Mouse (Mus musculus) adrenal gland, adult 2 months (tissue): ENCODE results near the gene Sv2b. TPM values are rescaled to one million over a fixed set of nuclear protein-coding genes. Genes with fewer than 3 reads are reported as not detected.
"Not testable (repeated sequence)": the region's sequence is repeated elsewhere in the genome, so short reads cannot be mapped to it uniquely, and the experiment has no call there.

Source experiments
- DNase-seq: peaks from one replicate; pipeline ENCODE4 v3.0.0; 2021
- polyA plus RNA-seq: library from polyadenylated mRNA; depleted of rRNA; stranded (reverse); fragments of >200 nt; gene quantifications from 2 replicates; pipeline ENCODE4 v1.2.3, GENCODE M21; 2012
- total RNA-seq, 2 experiments: library from RNA; stranded (reverse); gene quantifications; 2 replicates each; pipeline ENCODE4 v1.2.3; 2021

The Sv2b gene
- total and polyA plus RNA-seq, 3 experiments = 0.02 to 0.21 (median 0.17) TPM

DNA sequence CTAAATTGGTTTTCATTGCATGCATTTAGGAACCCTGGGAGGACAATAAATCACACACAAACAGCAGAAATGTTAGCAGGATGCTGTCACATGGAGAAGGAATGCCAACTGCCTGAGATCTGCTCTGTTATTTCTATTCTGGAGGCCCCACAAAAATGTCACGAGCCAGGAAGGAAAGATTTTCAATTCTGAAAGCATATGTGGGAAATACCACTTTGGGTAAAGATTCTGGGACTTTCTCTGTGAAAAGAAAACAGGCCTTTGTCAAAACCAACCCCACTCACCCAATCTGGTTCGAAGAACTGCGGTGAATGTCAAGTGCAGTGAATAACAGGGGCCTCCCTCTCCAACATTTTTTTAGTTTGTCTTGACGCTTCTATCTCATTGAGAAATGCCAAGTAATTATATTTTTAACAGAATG lies 99.8 kb downstream of the Sv2b start:
- DNase-seq = peak; percentile 33

DNA sequence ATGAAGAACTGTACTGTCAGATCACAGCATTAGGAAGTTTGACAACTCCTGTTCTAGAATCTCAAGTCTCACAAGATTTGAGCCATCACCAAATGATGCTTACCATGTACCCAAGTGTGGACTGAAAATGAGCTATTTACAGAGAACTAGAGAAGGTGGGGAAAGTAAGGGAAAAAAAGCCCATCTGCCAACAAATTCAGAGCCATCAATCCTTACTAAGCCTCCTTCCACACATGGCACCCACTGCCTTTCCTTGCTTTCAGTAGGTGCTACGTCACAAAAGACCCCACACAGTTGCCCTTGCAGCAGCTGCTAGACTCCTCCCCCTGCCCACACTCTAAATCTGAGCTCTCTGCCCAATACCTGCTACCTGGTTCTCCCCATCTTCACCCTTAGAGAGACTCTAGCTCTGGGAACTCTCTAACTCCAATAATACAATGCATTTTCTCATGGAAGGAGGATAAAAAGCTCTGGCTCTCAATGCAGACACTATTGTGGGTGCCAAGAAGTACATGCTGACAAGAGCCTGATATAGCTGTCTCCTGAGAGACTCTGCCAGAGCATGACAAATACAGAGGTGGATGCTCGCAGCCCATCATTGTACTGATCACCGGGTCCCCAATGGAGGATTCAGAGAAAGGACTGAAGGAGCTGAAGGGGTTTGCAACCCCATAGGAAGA lies 101.0 kb downstream of the Sv2b start:
- DNase-seq = no peak

DNA sequence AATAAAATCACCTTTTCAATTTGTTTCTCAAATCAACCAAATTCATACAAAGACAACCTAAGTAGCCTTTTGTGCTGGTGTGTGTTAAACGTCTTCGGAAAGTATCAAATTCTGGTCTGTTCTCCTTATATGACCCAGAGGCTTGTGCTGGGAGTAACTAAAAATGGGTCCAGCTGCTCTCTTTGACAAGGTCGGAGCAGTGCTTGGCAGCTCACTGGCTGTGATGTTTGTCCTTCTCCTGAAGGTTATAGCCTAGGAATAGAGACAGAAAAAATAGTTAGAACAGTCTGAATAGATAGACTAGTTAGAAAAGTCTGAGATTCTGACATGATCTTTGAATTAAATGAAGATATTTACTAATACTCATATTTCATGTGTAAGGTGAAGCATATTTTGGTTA lies 102.4 kb downstream of the Sv2b start:
- peak; percentile 54 for DNase-seq

DNA sequence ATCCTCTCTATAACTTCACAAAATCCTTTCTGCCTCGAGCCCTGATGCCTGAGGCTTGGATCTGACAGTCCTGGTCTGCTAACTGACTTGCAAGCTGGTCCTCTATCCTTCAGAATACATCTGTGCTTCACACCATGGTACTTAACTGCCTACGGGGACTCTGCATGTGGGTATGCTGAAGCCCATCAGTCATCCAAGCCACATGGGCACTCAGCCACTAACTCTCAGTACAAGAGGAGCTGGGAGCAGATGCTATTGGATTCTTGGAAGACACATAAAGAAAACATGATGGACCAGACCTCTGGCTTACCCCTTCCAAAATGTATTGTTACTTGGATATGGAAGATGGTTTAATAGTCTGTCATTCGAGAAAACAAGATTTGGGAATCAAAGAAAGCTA lies 103.7 kb downstream of the Sv2b start:
- DNase-seq = no peak

DNA sequence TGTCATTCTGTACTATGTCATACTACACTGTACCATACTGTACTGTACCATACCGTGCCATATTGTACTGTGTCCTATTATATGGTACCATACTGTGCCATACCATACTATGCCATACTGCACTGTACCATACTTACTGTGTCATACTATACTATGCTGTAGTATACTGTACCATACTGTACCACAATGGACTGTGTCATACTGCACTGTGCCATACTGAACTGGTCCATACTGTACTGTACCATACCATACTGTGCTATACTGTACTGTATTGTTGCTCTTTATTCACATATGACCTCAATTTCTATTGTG lies 114.2 kb downstream of the Sv2b start:
- DNase-seq = not testable (repeated sequence)

DNA sequence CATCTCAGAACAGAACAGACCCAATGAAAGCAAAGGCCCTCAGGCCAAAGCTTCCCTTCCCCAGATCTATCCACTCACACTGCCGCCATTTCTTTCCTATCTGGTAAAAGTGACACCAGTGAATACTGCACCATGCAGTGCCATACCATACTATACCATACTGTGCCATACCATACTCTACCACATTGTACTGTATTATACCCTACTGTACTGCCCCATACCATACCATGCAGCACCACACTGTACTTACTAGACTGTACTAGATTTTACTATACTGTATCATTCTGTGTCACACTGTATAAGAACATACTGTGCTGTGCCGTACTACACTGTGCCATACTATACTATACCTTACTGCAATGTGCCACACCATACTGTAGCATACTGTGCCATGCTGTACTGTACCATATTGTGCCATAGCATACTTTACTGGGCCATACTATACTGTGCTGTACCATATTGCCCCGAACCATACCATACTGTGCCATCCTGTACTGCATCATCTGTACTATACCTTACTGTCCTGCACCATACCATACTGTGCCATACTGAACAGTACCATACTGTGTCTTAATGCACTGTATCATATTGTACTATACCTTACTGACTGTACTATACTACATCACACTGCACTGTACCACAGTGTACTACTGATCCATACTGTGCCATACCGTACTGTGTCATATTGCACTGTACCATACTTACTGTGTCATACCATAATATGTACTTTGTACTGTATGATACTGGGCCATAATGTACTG lies 114.7 kb downstream of the Sv2b start:
- DNase-seq = no peak

DNA sequence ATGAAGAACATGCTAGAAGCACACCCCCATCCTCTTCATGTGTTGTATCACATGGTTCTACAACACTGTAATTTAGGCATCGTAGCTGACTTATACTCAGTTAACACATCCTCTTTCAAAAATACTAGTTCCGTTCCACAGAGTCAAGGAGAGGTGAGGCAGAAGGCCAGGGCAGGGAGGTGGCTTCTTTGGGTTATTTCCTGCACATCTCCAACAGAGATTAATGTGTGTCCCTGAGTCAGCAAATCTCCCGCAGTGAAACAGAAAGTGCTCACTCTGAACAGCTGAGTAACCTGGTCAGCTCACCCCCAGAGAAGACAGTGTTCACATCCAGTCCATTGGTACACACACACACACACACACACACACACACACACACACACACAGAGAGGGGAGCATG lies 118.9 kb downstream of the Sv2b start:
- peak; percentile 39 for DNase-seq

DNA sequence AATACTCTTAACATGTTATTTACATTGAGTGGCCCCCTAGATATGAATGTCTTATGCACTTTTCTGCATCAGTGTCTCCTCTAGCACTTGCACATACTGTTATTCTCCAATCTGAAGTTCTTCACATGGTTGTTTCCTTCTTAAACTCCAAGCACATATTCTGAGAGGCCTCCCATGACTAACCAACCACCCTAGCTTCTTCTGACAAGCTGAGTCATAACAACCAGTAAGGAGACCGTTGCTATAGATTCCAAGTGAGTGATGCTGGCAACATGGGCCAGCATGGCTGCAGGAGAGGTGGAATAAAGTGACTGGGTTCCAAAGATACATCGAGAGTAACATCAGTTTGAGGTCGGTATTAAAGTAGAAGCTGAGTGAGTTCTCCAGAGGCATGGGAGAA lies 134.0 kb downstream of the Sv2b start:
- no peak for DNase-seq

DNA sequence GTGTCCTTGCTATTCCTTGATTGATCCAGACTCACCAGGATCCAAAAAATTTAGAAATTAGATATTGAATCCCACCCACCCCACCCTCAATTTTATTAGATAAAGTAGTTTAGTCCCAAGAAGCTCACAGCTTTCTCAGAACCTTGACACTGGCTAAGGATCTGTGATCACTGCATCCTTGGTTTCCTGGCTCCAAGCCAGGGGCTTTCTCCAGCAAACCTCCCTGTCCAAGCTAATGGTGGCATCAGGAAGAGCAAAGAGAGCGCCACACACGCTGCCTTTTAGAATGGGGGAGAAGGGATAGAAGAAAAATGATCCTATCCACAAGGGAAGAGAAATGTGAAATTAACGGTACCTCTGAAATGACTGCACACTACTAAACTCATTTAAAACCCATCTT lies 141.6 kb downstream of the Sv2b start:
- DNase-seq = no peak

DNA sequence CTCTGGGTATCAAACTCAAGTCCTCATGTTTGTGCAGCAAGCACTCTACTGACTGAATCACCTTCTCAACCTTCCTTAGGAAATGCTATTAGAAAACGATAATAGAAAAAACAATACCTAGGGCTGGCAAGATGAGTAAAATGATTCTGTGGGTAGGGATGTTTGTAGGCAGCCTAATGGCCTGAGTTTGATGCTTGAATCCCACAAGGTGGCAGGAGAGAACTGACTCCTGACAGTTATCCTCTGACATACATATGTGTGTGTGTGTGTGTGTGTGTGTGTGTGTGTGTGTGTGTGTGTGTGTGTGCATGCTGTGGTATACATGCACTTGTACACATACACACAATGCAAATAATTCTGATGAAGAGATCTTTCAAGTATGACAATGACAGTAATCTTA lies 161.9 kb downstream of the Sv2b start:
- DNase-seq = no peak

DNA sequence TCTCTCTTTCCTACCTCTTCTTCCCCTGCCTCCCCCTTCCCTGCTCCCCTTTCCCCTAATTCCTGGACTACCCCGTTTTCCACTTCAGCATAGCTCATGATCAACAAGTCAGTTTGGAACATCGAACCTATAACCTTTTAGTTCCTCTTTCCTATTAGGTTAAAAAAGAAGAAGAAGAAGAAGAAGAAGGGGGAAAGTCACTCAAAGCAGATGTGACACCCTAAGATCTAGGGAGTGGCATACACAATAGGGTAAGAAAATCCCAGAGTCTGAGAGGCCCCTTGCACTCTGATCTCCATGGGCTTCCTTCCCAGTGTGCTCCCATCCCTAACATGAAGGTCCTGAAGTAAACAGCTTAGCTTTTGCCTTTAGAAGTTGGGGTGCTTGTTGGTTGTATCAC lies 166.3 kb downstream of the Sv2b start:
- no peak for DNase-seq

DNA sequence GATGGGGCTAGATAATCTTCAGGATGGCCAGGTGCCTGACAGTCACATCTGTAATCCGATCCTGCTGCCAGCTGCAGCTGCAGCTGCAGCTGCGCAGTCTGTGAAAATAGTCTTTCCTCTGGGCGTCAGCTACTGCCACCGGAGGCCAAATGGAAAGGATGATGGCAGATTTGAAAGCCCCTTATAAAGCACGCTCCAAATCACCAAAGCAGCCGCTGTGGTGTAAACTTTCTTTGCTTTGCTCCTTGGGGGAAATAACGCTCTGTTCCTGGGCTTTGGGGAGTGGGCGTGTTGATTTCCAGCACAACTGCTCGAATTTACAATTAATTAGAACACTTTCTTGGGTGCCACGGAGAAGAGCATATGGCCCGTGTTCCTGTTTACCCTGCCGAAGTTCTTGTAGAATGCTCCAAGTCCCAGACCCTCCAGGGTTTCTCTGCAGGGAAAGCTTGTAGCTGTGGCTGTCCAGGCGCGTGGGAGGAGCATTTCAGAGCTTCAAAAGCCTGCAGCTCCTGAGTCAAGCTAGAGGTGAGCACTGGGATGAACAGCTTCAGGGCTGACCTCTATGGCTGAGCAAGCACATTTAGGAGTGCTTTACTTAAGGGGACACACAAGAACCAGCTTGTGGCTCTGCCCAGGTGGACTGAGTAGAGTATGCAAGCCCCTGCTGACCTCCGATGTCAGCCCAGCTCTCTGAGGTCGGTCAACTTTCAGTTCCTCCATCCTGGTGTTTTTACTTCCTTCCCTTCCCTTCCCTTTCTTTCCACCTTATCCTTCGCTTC lies 167.0 kb downstream of the Sv2b start:
- no peak for DNase-seq

DNA sequence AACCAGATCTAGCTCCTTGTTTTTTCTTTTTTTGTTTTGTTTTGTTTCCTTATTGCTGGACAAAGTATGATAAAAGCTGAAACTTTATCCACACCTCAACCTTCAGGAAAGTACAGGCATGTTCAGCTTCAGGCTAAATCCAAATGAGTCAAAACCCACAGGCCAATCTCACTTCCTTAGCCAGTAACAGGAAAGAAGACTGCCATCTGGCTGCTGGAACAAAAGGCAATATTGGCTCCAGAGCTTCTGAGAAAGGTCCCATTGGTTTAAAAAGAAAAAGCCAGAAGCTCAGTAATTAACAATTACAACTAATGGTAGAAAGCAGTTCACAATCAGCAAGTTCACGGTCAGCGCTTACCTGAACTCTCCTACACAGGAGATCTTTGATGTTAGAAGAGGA lies 169.8 kb downstream of the Sv2b start:
- DNase-seq = no peak

DNA sequence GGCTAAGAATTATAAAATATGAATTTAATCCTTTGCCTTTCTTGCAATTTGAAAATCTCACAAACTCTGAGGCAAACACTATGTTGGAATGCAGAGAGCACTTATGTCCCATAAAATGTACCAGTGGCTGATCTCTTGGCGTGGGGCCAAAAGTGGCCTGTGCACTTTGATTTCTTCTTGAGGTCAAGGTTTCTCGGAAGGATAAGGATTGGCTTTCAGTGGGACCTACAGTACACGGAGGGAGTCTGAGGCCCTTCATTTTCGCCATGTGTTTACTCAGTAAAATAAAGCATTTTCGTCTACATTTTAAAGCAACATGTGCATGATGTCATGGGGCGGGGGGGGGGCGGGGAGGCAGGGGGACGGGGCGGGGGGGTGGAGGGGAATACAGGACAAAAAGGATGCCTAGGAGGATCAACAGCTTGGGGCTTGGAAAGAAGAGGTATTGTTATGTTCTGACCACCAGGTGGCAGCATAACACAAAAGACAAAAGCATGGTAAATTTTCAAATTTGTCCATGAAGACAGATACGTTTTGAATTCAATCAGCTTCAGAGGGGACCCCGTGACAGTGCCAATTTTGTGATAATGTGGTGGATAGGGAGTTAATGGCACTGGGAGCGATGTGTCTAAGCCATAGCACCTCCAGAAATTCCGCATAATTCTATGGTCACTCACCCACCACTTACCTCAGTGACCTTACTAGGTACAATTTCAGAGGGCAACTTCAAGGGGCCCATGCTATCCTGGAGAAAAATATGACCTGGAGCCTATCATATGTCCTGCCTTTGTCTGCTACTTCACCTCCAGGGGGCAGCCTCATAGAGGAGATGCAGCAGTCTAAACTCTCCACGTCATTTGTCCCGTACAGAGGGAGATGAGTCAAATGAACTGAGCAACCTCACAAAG lies 174.1 kb downstream of the Sv2b start:
- DNase-seq = peak; percentile 39

DNA sequence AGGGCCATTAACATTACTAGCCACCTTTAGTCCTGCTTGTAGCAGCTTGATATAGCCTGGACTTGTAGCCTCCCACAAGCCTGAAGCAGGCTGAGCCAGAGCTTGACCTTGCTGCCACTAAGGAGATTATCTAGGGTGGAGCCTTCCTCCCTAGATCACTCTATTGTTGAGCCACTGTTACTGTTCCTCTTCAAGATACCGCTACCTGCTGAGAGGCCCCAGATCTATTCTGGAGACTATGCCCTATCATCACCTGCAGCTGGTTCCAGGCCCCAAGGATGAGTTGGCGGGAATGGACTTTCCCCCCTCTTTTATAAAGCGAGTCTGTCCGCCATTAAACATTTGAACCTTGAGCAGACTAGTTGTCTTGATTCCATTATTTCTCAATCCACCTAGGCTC lies 181.0 kb downstream of the Sv2b start:
- DNase-seq = no peak

DNA sequence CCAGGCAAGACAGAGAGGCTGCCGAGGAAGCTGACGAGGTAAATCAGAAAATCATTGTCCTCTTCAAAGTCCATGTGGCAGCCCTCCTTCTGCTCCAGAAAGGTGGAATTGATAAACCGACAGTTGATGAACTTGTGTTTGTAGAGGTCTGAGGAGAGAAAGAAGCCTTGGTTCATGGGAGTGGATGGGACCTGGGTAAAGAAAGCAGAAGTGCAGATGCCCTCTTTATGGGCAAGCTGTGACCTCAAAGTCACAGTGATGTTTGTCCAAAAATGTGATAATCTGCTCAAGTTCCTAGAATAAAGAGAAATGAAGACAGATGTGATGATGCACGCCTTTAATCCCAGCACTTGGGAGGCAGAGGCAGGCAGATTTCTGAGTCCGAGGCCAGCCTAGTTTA lies 185.0 kb downstream of the Sv2b start:
- DNase-seq = no peak

DNA sequence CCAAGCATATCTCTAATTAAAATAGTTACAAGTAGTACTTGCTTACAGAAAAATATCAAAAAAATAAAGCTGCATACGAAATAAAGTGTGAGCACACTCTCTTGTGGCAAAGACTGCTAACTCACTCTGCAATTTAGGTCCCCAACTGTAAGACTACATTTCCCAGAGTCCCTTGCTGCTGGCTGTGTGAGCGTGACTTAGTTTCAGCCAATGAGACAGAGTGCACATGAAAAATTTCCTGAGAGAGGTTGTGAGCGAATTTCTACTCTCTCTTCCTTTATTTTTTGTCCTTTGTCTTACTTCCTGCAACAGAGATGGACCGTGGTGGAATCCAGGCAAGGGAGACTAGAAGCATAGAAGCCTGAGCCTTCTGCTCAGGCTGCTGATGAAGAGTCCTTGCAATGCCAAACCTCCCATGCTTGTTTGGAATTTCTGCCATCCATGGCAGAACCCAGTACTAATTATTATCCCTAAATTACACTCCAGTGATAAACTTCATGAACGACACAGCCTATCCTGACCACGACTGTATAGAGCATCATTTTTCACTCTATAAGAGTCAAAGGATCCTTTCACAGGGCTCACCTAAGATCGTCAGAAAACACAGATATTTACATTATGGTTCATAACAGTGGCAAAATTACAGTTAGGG lies 190.9 kb downstream of the Sv2b start:
- peak; percentile 41 for DNase-seq

DNA sequence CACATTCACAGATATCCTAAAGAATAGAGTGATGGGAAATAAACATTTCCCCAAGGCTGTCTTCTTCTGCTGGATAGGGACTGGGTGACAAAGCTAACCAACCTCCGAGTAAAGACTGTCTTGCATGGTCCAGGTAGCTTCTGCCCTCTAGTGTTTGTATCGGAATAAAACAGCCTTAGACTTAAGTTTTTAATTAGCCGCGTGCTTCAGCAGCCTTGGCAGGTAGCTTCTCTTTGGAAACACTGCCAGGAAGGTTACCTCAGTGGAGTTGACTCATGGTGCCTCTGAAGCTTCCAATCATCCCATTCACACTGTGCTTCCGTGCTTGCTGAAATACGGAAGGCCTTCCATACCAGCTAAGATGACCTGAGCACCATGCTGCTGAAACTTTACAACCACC lies 198.4 kb downstream of the Sv2b start:
- DNase-seq = peak; percentile 31

DNA sequence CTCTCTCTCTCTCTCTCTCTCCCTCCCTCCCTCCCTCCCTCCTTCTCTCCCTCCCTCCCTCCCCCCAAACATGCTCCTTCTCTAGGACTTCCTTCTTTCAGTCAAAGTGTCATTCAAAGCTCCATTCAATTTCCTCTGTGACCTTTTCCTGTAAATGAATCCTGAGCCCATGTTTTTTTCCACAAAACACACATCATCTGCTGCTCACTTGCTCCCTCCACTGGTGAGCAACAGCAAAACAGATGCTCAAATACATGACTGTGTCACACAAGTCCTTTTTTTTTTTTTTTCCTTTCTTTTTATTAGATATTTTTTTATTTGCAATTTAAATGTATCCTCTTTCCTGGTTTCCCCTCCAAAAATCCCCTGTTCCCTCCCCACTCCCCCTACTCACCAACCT lies 201.6 kb downstream of the Sv2b start:
- DNase-seq = peak; percentile 43

DNA sequence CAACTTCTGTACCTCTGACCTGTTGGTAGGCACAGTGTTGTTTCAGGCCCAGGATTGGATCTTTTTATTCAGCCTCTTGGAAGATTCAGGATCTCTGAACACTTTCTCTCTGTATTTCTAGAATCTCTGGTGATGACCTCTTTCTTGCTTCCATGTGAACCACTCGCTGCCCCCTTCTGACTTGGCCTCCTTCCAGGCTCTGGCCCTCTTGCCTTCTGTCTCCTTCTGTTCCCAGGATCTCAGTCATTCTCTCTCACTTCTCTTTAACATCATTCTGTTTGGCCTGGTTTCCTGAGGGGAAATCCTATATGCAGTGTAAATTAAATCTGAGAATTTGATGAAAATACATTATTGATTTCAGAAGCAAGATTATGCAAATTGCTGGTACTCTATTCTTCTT lies 205.2 kb downstream of the Sv2b start:
- DNase-seq = no peak

DNA sequence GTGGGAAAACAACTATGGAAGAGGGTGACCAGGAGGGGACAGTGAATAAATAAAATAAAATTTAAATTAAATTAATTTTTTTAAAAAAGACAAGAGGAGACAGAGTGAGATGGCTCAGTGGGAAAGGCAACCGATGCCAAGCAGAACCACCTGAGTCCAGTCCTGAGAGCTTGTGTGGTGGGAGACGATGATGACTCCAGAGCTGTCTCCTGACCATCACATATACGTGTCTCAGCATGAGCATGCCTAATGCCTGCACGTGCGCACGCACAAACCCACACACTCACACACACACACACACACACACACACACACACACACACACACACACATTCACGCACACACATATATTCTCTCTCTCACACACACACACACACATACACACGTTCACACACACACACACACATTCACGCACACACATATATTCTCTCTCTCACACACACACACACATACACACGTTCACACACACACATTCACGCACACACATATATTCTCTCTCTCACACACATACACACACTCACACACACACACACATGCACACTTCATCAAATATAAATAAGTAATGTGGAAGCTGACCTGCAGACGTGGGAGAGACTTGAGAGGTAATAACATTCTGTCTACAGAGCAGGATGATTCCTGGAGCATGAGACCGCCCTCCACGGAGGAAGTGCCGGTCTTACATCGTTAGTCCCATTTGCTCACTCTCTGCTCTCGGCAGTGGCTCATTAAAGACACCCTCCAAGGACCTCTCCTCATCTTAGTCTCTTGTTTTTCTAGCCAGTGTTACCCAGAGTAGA lies 206.3 kb downstream of the Sv2b start:
- DNase-seq = no peak
